Mouse (Mus musculus) ES-E14 (cell line): Measurements from ENCODE around the gene Rbm19. TPM values are rescaled to one million over a fixed set of nuclear protein-coding genes. Genes with fewer than 3 reads are reported as not detected.

Experiments
- DNase-seq: peaks from one replicate; pipeline ENCODE4 v3.0.0-alpha.2; 2013; ENCODE audit warnings: low read depth, low spot score
- H3K27ac ChIP-seq: 2 replicates; pipeline ENCODE4 v1.5.1; 2012; ENCODE audit warnings: low read depth, mild to moderate bottlenecking, low read length, moderate library complexity, mixed read lengths; ENCODE audit not compliant: poor library complexity, insufficient read depth, severe bottlenecking
- H3K36me3 ChIP-seq: 2 replicates; pipeline ENCODE4 v1.6.1; 2012; ENCODE audit warnings: mild to moderate bottlenecking, low read length, moderate library complexity, mixed read lengths; ENCODE audit not compliant: control insufficient read depth, poor library complexity, insufficient read depth, severe bottlenecking
- H3K4me1 ChIP-seq, 2 experiments: fragments of 150-350 bp in 1 of 2; sonication (generic) in 1 of 2; 2 replicates each; pipeline ENCODE4 v1.6.1; 2012; ENCODE audit warnings: low read length in 2 of 2, mild to moderate bottlenecking in 1 of 2, mixed read lengths in 1 of 2; ENCODE audit not compliant: control insufficient read depth in 2 of 2, insufficient read depth in 2 of 2, poor library complexity in 1 of 2
- H3K4me3 ChIP-seq, 2 experiments: fragments of 150-350 bp in 1 of 2; sonication (generic) in 1 of 2; 2 replicates each; pipeline ENCODE4 v1.5.1; 2012; ENCODE audit warnings: low read length in 2 of 2, low read depth in 1 of 2, mild to moderate bottlenecking in 1 of 2, mixed read lengths in 1 of 2; ENCODE audit not compliant: insufficient read depth in 1 of 2, poor library complexity in 1 of 2, severe bottlenecking in 1 of 2
- H3K9ac ChIP-seq: 2 replicates; pipeline ENCODE4 v1.6.1; 2012; ENCODE audit warnings: low read depth, mild to moderate bottlenecking, low read length, mixed read lengths; ENCODE audit not compliant: poor library complexity, insufficient read depth, severe bottlenecking
- H3K9me3 ChIP-seq: fragments of 150-350 bp; sonication (generic); 2 replicates; pipeline ENCODE4 v1.6.1; 2012; ENCODE audit warnings: low read depth, mild to moderate bottlenecking, low read length; ENCODE audit not compliant: control insufficient read depth, insufficient read depth
- CHD2 ChIP-seq: IDR thresholded peaks from 2 replicates; pipeline ENCODE4 v1.6.1; 2014; ENCODE audit warnings: mild to moderate bottlenecking, low read depth, low read length, inconsistent platforms
- HCFC1 ChIP-seq: IDR thresholded peaks from 2 replicates; pipeline ENCODE4 v1.6.1; 2012; ENCODE audit warnings: low read length, inconsistent platforms, borderline replicate concordance; ENCODE audit not compliant: insufficient read depth
- MAFK ChIP-seq: IDR thresholded peaks from 2 replicates; pipeline ENCODE4 v1.6.1; 2014; ENCODE audit warnings: mild to moderate bottlenecking, low read depth, low read length, inconsistent platforms; ENCODE audit not compliant: insufficient read depth
- ZC3H11A ChIP-seq: IDR thresholded peaks from 2 replicates; pipeline ENCODE4 v1.6.1; 2012; ENCODE audit warnings: low read depth, mild to moderate bottlenecking, inconsistent platforms, low read length, borderline replicate concordance
- ZNF384 ChIP-seq: IDR thresholded peaks from 2 replicates; pipeline ENCODE4 v1.6.1; 2012; ENCODE audit warnings: low read depth, low read length, inconsistent platforms
- in situ Hi-C, 2 experiments: fragments of 600-800 bp; cut with MboI; formaldehyde crosslinking; loops; one replicate each; pipeline ENCODE4 v1.15.1; 2025; ENCODE audit warnings: low sequenced_read_pairs in 2 of 2, inconsistent platforms in 1 of 2; ENCODE audit not compliant: unreplicated experiment in 2 of 2
- total RNA-seq: library from RNA; depleted of rRNA; stranded (reverse); fragments of 300-350 nt; gene quantifications from 2 replicates; pipeline ENCODE4 v1.2.3, GENCODE M21; 2012

Gene Rbm19
- total RNA-seq, 1 experiment: 67.6 TPM

DNA sequence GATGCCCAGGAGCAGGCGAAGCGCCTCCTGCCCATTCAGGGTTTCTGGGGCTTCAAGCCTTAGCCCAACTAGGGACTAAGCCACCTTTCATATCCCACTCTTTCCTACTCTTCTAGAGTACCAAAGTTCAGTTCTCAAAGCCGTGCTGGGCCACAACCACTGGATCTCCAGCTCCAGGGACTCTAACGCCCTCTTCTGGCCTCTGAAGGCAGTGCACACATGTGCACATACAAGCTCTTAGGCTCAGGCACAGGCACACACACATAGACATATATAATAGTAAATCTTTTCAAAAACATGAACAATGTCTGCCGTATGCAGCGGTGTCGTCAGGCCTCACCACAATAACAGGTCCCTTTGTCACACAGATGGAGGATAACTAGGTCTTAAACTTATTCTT, 13.5 kb downstream of the Rbm19 start:
- in situ Hi-C loops: no loop called here
- H3K9ac ChIP-seq: no peak overlapping the region
- DNase-seq: no peak
- no peak overlapping the region for H3K27ac ChIP-seq
- H3K9me3 ChIP-seq: no peaks in the 10 kb centered on the region
- H3K4me1 ChIP-seq: peaks cover 0 to 2% of the 10 kb centered on the region in 2 experiments; a peak in 1 of 4 replicates
- TF ChIP-seq ZC3H11A: no peak
- TF ChIP-seq CHD2: no peak
- TF ChIP-seq HCFC1: no peak
- no peak for TF ChIP-seq ZNF384
- TF ChIP-seq MAFK: no peak
- no peak overlapping the region for H3K4me3 ChIP-seq
- peaks cover 83% of the 10 kb centered on the region for H3K36me3 ChIP-seq

DNA sequence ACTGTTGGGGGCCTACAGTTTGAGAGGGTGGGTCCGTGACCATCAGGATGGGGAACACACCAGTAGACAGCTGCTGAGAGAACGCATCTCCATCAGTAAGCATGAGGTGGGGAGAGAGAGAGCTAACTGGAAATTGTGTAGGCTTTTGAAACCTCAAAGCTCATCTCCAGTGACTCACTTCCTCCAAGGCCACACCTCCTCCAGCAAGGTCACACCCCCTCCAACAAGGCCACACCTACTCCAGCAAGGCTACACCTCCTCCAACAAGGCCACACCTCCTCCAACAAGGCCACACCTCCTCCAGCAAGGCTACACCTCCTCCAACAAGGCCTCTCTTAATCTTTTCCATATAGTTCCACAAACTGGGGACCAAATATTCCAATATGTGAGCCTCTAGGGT, 13.9 kb downstream of the Rbm19 start:
- in situ Hi-C loops: no loop called here
- Histone ChIP-seq H3K36me3 (peaks cover 83% of the 10 kb centered on the region), H3K9ac (no peak overlapping the region), H3K9me3 (no peaks in the 10 kb centered on the region), H3K27ac (no peak overlapping the region), H3K4me3 (no peak overlapping the region), H3K4me1 (peaks cover 0 to 2% of the 10 kb centered on the region in 2 experiments; a peak in 1 of 4 replicates)
- DNase-seq: peak; percentile 54
- TF ChIP-seq ZC3H11A: no peak
- TF ChIP-seq MAFK: no peak
- TF ChIP-seq CHD2: no peak
- TF ChIP-seq HCFC1: no peak
- TF ChIP-seq ZNF384: no peak

DNA sequence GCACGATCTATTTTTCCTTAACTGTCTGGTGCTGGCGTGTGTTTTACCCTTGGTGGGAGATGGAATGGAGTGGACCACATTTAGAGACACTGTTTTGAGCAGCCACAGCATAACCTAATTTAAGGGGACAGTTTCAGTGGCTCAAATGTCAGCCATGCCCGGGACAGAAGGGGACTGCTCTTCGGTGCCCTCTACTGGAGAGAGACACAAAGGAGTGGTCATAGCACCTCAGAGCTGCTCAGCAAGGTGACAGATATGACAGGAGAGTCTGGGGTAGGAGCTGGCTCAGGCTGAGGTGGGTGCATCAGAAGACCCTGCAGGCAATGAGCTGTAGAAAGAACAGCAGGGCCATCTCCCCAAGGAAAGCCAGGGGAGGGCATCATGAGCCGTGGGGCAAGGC, 15.3 kb downstream of the Rbm19 start:
- H3K4me1 ChIP-seq: peaks cover 0 to 6% of the 10 kb centered on the region in 2 experiments; a peak in 1 of 4 replicates
- no peak overlapping the region for H3K4me3 ChIP-seq
- H3K9me3 ChIP-seq: no peaks in the 10 kb centered on the region
- DNase-seq: no peak
- no peak overlapping the region for H3K27ac ChIP-seq
- H3K9ac ChIP-seq: no peak overlapping the region
- H3K36me3 ChIP-seq: peaks cover 73% of the 10 kb centered on the region
- in situ Hi-C loops: no loop called here
- TF ChIP-seq ZNF384: no peak
- no peak for TF ChIP-seq MAFK
- no peak for TF ChIP-seq ZC3H11A
- no peak for TF ChIP-seq CHD2
- TF ChIP-seq HCFC1: no peak

DNA sequence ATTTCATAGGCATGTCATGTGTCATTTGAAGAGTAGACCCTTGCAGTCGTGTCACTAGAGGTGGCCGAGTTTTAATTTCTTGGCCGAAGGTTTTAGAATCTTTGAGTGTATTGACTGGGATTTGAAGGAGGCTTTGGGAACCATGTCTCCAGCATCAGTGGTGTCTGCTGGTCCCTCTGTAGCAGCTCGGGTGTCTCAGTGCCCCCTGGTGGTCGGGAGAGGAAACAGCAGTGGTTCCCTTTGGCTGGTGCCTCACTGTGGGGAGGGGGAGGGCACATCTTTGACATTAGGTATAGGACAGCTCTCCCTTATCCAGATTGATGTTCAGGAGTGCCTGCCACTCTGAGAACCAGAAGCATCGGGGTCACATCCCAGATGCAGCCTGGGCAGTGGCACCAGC, 17.7 kb downstream of the Rbm19 start:
- peaks cover 0 to 6% of the 10 kb centered on the region in 2 experiments; a peak in 1 of 4 replicates for H3K4me1 ChIP-seq
- TF ChIP-seq CHD2 (no peak), MAFK (no peak), ZNF384 (no peak), ZC3H11A (no peak), HCFC1 (no peak)

DNA sequence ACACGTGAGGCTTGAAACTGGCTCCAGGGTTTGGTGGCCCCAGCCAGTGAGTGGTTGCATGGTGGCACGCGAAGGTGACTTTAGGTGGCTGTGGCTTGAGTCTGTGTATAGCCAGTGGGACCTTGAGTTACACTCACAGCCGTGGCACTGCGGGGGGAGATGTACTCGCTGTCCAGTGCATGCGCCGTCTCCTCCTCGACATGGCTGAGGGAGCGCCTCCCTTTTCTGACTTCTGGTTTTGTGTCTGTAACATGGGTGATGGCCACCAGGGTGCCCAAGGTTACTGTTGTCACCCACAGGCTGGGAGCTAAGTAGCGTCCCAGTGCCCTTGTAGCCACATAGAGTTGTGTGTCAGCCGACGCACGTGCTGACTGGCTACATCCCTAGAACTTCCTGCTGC, 19.1 kb downstream of the Rbm19 start:
- no peak overlapping the region for H3K27ac ChIP-seq

More for the DNA sequence above, 17.7 kb downstream of the Rbm19 start:
- in situ Hi-C loops: no loop called here
- Histone ChIP-seq H3K9ac (no peak overlapping the region), H3K4me3 (no peak overlapping the region), H3K36me3 (peaks cover 60% of the 10 kb centered on the region), H3K27ac (no peak overlapping the region), H3K9me3 (no peaks in the 10 kb centered on the region)
- DNase-seq: peak; percentile 48

More for the DNA sequence above, 19.1 kb downstream of the Rbm19 start:
- Histone ChIP-seq H3K4me1 (peaks cover 0 to 7% of the 10 kb centered on the region in 2 experiments; a peak in 1 of 4 replicates), H3K36me3 (peaks cover 56% of the 10 kb centered on the region), H3K9me3 (no peaks in the 10 kb centered on the region), H3K4me3 (no peak overlapping the region), H3K9ac (no peak overlapping the region)
- no peak for DNase-seq
- TF ChIP-seq MAFK: no peak
- no peak for TF ChIP-seq ZNF384
- no peak for TF ChIP-seq HCFC1
- TF ChIP-seq CHD2: no peak
- no peak for TF ChIP-seq ZC3H11A
- in situ Hi-C loops: no loop called here
